Mouse (Mus musculus): ENCODE measurements around the gene Eml3.
"Not testable (repeated sequence)": the region's sequence is repeated elsewhere in the genome, so short reads cannot be mapped to it uniquely, and the experiment has no call there.

DNA sequence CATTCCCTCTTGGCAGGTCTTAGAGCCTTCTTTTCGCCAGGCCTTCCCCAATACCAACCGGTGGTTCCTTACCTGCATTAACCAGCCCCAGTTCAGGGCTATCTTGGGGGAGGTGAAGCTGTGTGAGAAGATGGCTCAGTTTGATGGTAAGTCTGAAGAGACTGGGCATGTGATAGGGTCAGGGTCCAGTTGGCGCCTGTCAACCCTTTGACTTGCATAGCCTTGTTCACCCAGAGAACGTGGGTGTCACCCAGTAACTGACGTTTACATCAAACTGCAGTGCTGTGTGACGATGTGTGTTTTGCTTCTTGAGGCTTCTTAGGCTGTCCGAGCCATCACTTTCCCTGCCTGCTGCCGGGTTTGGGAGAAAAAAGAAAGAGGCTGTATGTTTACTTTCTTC is 43.1 kb downstream of the Eml3 start:
- TF ChIP-seq CTCF, EP300 (IDR thresholded peaks at IDR 0.05; ENCODE audit: low read depth): not testable (repeated sequence)

Measured in liver, postnatal 0 days (tissue).